In genomic region chr14:118051975-118052630, GRCm38 (mm10) we compare ENCODE assay signal across 12 mouse cellular contexts. TPM values are rescaled to one million over a fixed set of nuclear protein-coding genes. Genes with fewer than 3 reads are reported as not detected.
DNase-seq lines count a peak whose midpoint lies in the region; ATAC-seq lines count a peak whose summit lies in the region.
"Had no signal": no experiment of that assay in that cellular context is flagged by ENCODE, and none has a peak within 500 bp of the region (broad histone marks: within the 10 kb centered on the region; RNA-seq: fewer than 3 reads in every experiment).

Gene Dct (minus strand): TSS chr14:118052244.

- no peak for DNase-seq in lung, postnatal 25 days (ENCODE audit: low spot score)
- peak; percentile 68 for DNase-seq in mesoderm, embryonic 11.5 days (ENCODE audit: low read depth, low spot score)
- DNase-seq in thymus, postnatal 4 days, result no peak
- no peak for DNase-seq in gastrocnemius, postnatal 36 days
- DNase-seq: adrenal gland, adult 2 months; kidney, adult 18-20 months had no signal

- intact Hi-C loops in gastrocnemius, postnatal 36 days (cut with DNase I), result no loop called here

- no peak for ATAC-seq in lung, embryonic 15.5 days (ENCODE audit: borderline replicate concordance, extremely low read depth, low FRiP score, low TSS enrichment)
- 0 out of 2 replicates have a peak, but pooled peaks have one; percentile 38 for ATAC-seq in heart, embryonic 15.5 days (replicated peaks; ENCODE audit: insufficient number of reproducible peaks, insufficient read depth, low FRiP score, low read depth)
- ATAC-seq in stomach, embryonic 15.5 days (ENCODE audit: insufficient read depth, low FRiP score, low read depth), result no peak
- ATAC-seq in kidney, embryonic 16.5 days (ENCODE audit: low FRiP score, low TSS enrichment), result no peak
- ATAC-seq: CD4-positive, CD25-positive, alpha-beta regulatory T cell, adult 4 months had no signal

- no peak within 1 kb of the TSS for H3K9ac ChIP-seq in lung, embryonic 15.5 days
- H3K9ac ChIP-seq in heart, embryonic 15.5 days, result no peak within 1 kb of the TSS
- H3K9ac ChIP-seq in stomach, embryonic 15.5 days, result no peak within 1 kb of the TSS
- H3K9ac ChIP-seq in kidney, embryonic 16.5 days (replicated peaks; ENCODE audit: low read length), result no peak within 1 kb of the TSS
- H3K9ac ChIP-seq: limb, embryonic 15.5 days had no signal

- peak within 1 kb of the TSS; percentile 14; the same call in 1 of the 2 replicates for H3K4me2 ChIP-seq in lung, embryonic 15.5 days
- no peak within 1 kb of the TSS for H3K4me2 ChIP-seq in heart, embryonic 15.5 days
- H3K4me2 ChIP-seq in stomach, embryonic 15.5 days, result peak within 1 kb of the TSS; percentile 30; the same call in 1 of the 2 replicates
- H3K4me2 ChIP-seq in kidney, embryonic 16.5 days (replicated peaks; ENCODE audit: low read depth, low read length), result no peak within 1 kb of the TSS
- H3K4me2 ChIP-seq: limb, embryonic 15.5 days had no signal

- peak within 1 kb of the TSS; percentile 55 for H3K27ac ChIP-seq in lung, embryonic 15.5 days
- H3K27ac ChIP-seq in heart, embryonic 15.5 days, result no peak within 1 kb of the TSS
- H3K27ac ChIP-seq in stomach, embryonic 15.5 days, result peak within 1 kb of the TSS; percentile 77
- no peak within 1 kb of the TSS for H3K27ac ChIP-seq in kidney, embryonic 16.5 days (ENCODE audit: low read length)
- H3K27ac ChIP-seq: limb, embryonic 15.5 days had no signal

- H3K4me1 ChIP-seq in lung, embryonic 15.5 days, result no peaks in the 10 kb centered on the region; the same call in 1 of the 2 replicates
- H3K4me1 ChIP-seq in heart, embryonic 15.5 days (replicated peaks), result no peaks in the 10 kb centered on the region; the same call in 1 of the 2 replicates
- peaks cover 9% of the 10 kb centered on the region for H3K4me1 ChIP-seq in stomach, embryonic 15.5 days
- H3K4me1 ChIP-seq in kidney, embryonic 16.5 days (ENCODE audit: insufficient read depth, low read length), result 0 out of 2 replicates have a peak, but pooled peaks cover 4% of the 10 kb centered on the region

- H3K27me3 ChIP-seq in lung, embryonic 15.5 days, result no peaks in the 10 kb centered on the region
- H3K27me3 ChIP-seq in heart, embryonic 15.5 days, result peaks cover 12% of the 10 kb centered on the region
- no peaks in the 10 kb centered on the region for H3K27me3 ChIP-seq in stomach, embryonic 15.5 days (replicated peaks)
- no peaks in the 10 kb centered on the region for H3K27me3 ChIP-seq in kidney, embryonic 16.5 days (ENCODE audit: insufficient read depth, low read length)
- H3K27me3 ChIP-seq: limb, embryonic 15.5 days had no signal

- 73% methylated on average over 13 of the region's 13 CpGs for WGBS in lung, embryonic 15.5 days
- WGBS in heart, embryonic 15.5 days, result 54% methylated on average over 13 of the region's 13 CpGs
- 56% methylated on average over 13 of the region's 13 CpGs for WGBS in stomach, embryonic 15.5 days
- WGBS in kidney, embryonic 16.5 days, result 41% methylated on average over 12 of the region's 13 CpGs

- no peaks in the 10 kb centered on the region for H3K9me3 ChIP-seq in lung, embryonic 15.5 days
- no peaks in the 10 kb centered on the region for H3K9me3 ChIP-seq in heart, embryonic 15.5 days (replicated peaks)
- H3K9me3 ChIP-seq in stomach, embryonic 15.5 days, result no peaks in the 10 kb centered on the region
- no peaks in the 10 kb centered on the region for H3K9me3 ChIP-seq in kidney, embryonic 16.5 days (ENCODE audit: low read length)
- H3K9me3 ChIP-seq: limb, embryonic 15.5 days had no signal

- H3K4me3 ChIP-seq in lung, embryonic 15.5 days, result no peak within 1 kb of the TSS
- no peak within 1 kb of the TSS for H3K4me3 ChIP-seq in heart, embryonic 15.5 days
- no peak within 1 kb of the TSS for H3K4me3 ChIP-seq in stomach, embryonic 15.5 days (replicated peaks)
- H3K4me3 ChIP-seq in kidney, embryonic 16.5 days (ENCODE audit: low read length), result no peak within 1 kb of the TSS
- H3K4me3 ChIP-seq: limb, embryonic 15.5 days had no signal

- H3K36me3 ChIP-seq in lung, embryonic 15.5 days, result no peaks in the 10 kb centered on the region
- no peaks in the 10 kb centered on the region for H3K36me3 ChIP-seq in heart, embryonic 15.5 days
- H3K36me3 ChIP-seq in stomach, embryonic 15.5 days, result no peaks in the 10 kb centered on the region
- H3K36me3 ChIP-seq in kidney, embryonic 16.5 days (ENCODE audit: insufficient read depth, low read length), result no peaks in the 10 kb centered on the region
- H3K36me3 ChIP-seq: limb, embryonic 15.5 days had no signal

RNA-seq across cellular contexts. Expression of gene Dct, which starts in this region (rescaled TPM):
- polyA plus RNA-seq in lung, embryonic 15.5 days (2015; fragmentation: Nextera tagmentation; extraction: Ambion mirVana), result 0.76 and 1.2 TPM in 2 replicates
- polyA plus RNA-seq in heart, embryonic 15.5 days (2015; fragmentation: Nextera tagmentation; extraction: Ambion mirVana), result 2.4 and 3.6 TPM in 2 replicates
- 1.8 TPM in 2 replicates for polyA plus RNA-seq in stomach, embryonic 15.5 days (2015; fragmentation: Nextera tagmentation; extraction: Ambion mirVana)
- 0.76 and 1.2 TPM in 2 replicates for polyA plus RNA-seq in kidney, embryonic 16.5 days (2015; fragmentation: Nextera tagmentation; extraction: Ambion mirVana)
- total RNA-seq in gastrocnemius, postnatal 36 days (2021), result under 1 TPM; 0.38 to 0.42 TPM

Comparison
In these comparisons a context has a peak if more than half of its experiments do, and no peak if none do; other contexts are left out.
1. H3K27ac ChIP-seq: peak in lung, embryonic 15.5 days (single experiment) and stomach, embryonic 15.5 days (single experiment); none in heart, embryonic 15.5 days (single experiment) and kidney, embryonic 16.5 days (single experiment).
2. H3K4me2 ChIP-seq: peak in lung, embryonic 15.5 days (single experiment) and stomach, embryonic 15.5 days (single experiment); none in heart, embryonic 15.5 days (single experiment) and kidney, embryonic 16.5 days (single experiment).